ENCODE assay signal across 13 mouse cellular contexts in the genomic region with DNA sequence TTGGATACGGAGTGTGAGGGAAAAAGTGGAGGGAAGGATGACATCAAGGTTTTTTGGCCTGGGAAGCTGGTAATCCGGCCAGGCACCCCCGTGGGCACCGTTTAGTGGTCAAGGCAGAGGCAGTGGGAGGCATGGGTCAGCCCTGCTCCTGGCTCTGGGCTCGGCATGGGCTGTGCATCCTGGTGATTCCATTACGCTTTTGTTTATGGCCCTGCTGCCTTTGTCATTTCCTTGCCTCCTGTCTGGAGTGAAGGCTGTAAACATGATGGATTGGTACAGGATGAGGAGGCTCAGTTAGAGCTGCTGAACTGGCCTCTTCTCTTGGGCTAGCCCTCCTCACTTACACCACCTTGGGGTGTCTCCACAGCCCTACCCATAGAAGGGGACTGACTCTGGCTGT. TPM values are rescaled to one million over a fixed set of nuclear protein-coding genes. Genes with fewer than 3 reads are reported as not detected.
DNase-seq lines count a peak whose midpoint lies in the region; ATAC-seq and TF ChIP-seq lines count a peak whose summit lies in the region.
"Had no signal": no experiment of that assay in that cellular context is flagged by ENCODE, and none has a peak within 500 bp of the region (broad histone marks: within the 10 kb centered on the region; RNA-seq: fewer than 3 reads in every experiment).

No protein-coding gene starts in this region.

- no peak overlapping the region for H3ac ChIP-seq in C2C12 (ENCODE audit: control insufficient read depth, insufficient read length, low read depth)

- DNase-seq in heart, adult 2 months: no peak
- DNase-seq in heart, postnatal 36 days: no peak
- DNase-seq in liver, embryonic 11.5 days (ENCODE audit: low spot score): no peak
- no peak for DNase-seq in layer of hippocampus, adult 2 months (ENCODE audit: low spot score in 2 of 2)
- no peak for DNase-seq in left cerebral cortex, adult 9 months (ENCODE audit: low spot score in 2 of 2)
- DNase-seq: cerebellum, adult 8-10 months; right cerebral cortex, postnatal 25 days; thymus, postnatal 25 days had no signal

- no peak for TF ChIP-seq EP300 in heart, adult 2 months (IDR thresholded peaks at IDR 0.05; ENCODE audit: insufficient read depth, low read depth, low read length)

- WGBS in heart, adult 2 months: 26% methylated on average over 6 of the region's 6 CpGs
- WGBS in liver, embryonic 12.5 days (ENCODE audit: insufficient replicate concordance): 35% methylated on average over 6 of the region's 6 CpGs
- WGBS in liver, embryonic 11.5 days: 43% methylated on average over 6 of the region's 6 CpGs
- 17% methylated on average over 6 of the region's 6 CpGs for WGBS in limb, embryonic 13.5 days

- TF ChIP-seq CTCF in heart, adult 2 months (IDR thresholded peaks at IDR 0.05): no peak
- TF ChIP-seq CTCF in C2C12 (IDR thresholded peaks at IDR 0.05; ENCODE audit: control insufficient read depth, insufficient read depth, insufficient read length): no peak
- TF ChIP-seq CTCF in layer of hippocampus, adult 2 months (conservative IDR thresholded peaks at IDR 0.05): no peak

- H3K4me3 ChIP-seq in heart, adult 2 months: no peak overlapping the region
- no peak overlapping the region for H3K4me3 ChIP-seq in liver, embryonic 12.5 days
- H3K4me3 ChIP-seq in liver, embryonic 11.5 days (ENCODE audit: low read depth, low read length): no peak overlapping the region
- H3K4me3 ChIP-seq in C2C12 (ENCODE audit: insufficient read depth, poor library complexity, severe bottlenecking): no peak overlapping the region
- H3K4me3 ChIP-seq in limb, embryonic 13.5 days: no peak overlapping the region
- no peak overlapping the region for H3K4me3 ChIP-seq in layer of hippocampus, adult 2 months
- H3K4me3 ChIP-seq: liver, embryonic 15.5 days; midbrain, embryonic 12.5 days had no signal

- intact Hi-C loops in heart, adult 2 months (cut with DNase I): loop anchor here (5.0 kb wide), 1 partner anchor 40 kb away; no protein-coding TSS in a partner anchor
- intact Hi-C loops in heart, postnatal 36 days (cut with DNase I): no loop called here

- peak overlapping the region; percentile 75 for H3K27ac ChIP-seq in heart, adult 2 months
- H3K27ac ChIP-seq in liver, embryonic 12.5 days: no peak overlapping the region
- no peak overlapping the region for H3K27ac ChIP-seq in liver, embryonic 11.5 days (ENCODE audit: low read depth, low read length)
- H3K27ac ChIP-seq in limb, embryonic 13.5 days: no peak overlapping the region
- no peak overlapping the region for H3K27ac ChIP-seq in layer of hippocampus, adult 2 months
- H3K27ac ChIP-seq: liver, embryonic 15.5 days; midbrain, embryonic 12.5 days had no signal

- no peak for TF ChIP-seq POLR2A in heart, adult 2 months (IDR thresholded peaks at IDR 0.05; ENCODE audit: insufficient read depth, low read depth, low read length)

- ATAC-seq in liver, embryonic 12.5 days: 0 out of 2 replicates have a peak, but pooled peaks have one; percentile 19
- no peak for ATAC-seq in liver, embryonic 11.5 days (replicated peaks; ENCODE audit: low FRiP score)
- ATAC-seq in limb, embryonic 13.5 days (ENCODE audit: low FRiP score, low read depth): peak; percentile 12; the same call in 1 of the 2 replicates

- no peaks in the 10 kb centered on the region for H3K36me3 ChIP-seq in heart, adult 2 months (ENCODE audit: control insufficient read depth, insufficient read depth, low read length)
- H3K36me3 ChIP-seq in liver, embryonic 12.5 days: no peaks in the 10 kb centered on the region
- H3K36me3 ChIP-seq in liver, embryonic 11.5 days (ENCODE audit: control insufficient read depth, insufficient read depth, low read length): no peaks in the 10 kb centered on the region
- no peaks in the 10 kb centered on the region for H3K36me3 ChIP-seq in C2C12 (ENCODE audit: control insufficient read depth, insufficient read depth)
- H3K36me3 ChIP-seq in limb, embryonic 13.5 days: no peaks in the 10 kb centered on the region; the same call in 1 of the 2 replicates
- H3K36me3 ChIP-seq: liver, embryonic 15.5 days; midbrain, embryonic 12.5 days had no signal

- H3K79me2 ChIP-seq in heart, adult 2 months (replicated peaks; ENCODE audit: control insufficient read depth, insufficient read depth, low read length): no peaks in the 10 kb centered on the region
- H3K79me2 ChIP-seq in C2C12 (ENCODE audit: control insufficient read depth, insufficient read depth): no peaks in the 10 kb centered on the region

- no peak overlapping the region for H3K9ac ChIP-seq in heart, adult 2 months (ENCODE audit: low read depth, low read length)
- no peak overlapping the region for H3K9ac ChIP-seq in liver, embryonic 12.5 days
- no peak overlapping the region for H3K9ac ChIP-seq in liver, embryonic 11.5 days (ENCODE audit: low read depth, low read length)
- peak overlapping the region; percentile 25; the same call in 1 of the 2 replicates for H3K9ac ChIP-seq in limb, embryonic 13.5 days
- H3K9ac ChIP-seq: liver, embryonic 15.5 days; midbrain, embryonic 12.5 days had no signal

- H3K4me2 ChIP-seq in liver, embryonic 12.5 days: no peak overlapping the region
- no peak overlapping the region for H3K4me2 ChIP-seq in liver, embryonic 11.5 days
- no peak overlapping the region for H3K4me2 ChIP-seq in limb, embryonic 13.5 days (replicated peaks)
- H3K4me2 ChIP-seq: liver, embryonic 15.5 days; midbrain, embryonic 12.5 days had no signal

- no peaks in the 10 kb centered on the region for H3K27me3 ChIP-seq in heart, adult 2 months (ENCODE audit: control insufficient read depth, insufficient read depth, low read length)
- peaks cover 5% of the 10 kb centered on the region; the same call in 1 of the 2 replicates for H3K27me3 ChIP-seq in liver, embryonic 12.5 days (replicated peaks)
- H3K27me3 ChIP-seq in liver, embryonic 11.5 days (replicated peaks; ENCODE audit: control insufficient read depth, insufficient read depth, low read length): no peaks in the 10 kb centered on the region
- no peaks in the 10 kb centered on the region for H3K27me3 ChIP-seq in C2C12 (ENCODE audit: control insufficient read depth, insufficient read depth, insufficient read length)
- H3K27me3 ChIP-seq in limb, embryonic 13.5 days: no peaks in the 10 kb centered on the region
- H3K27me3 ChIP-seq: liver, embryonic 15.5 days had no signal

- no peaks in the 10 kb centered on the region for H3K79me3 ChIP-seq in C2C12 (ENCODE audit: low read depth)

- no peaks in the 10 kb centered on the region for H3K9me3 ChIP-seq in liver, embryonic 12.5 days (replicated peaks)
- no peaks in the 10 kb centered on the region for H3K9me3 ChIP-seq in liver, embryonic 11.5 days (ENCODE audit: control insufficient read depth, low read length)
- H3K9me3 ChIP-seq in limb, embryonic 13.5 days: no peaks in the 10 kb centered on the region
- H3K9me3 ChIP-seq: liver, embryonic 15.5 days; midbrain, embryonic 12.5 days had no signal

- peaks cover 22% of the 10 kb centered on the region for H3K4me1 ChIP-seq in heart, adult 2 months (ENCODE audit: control insufficient read depth, insufficient read depth, low read length)
- H3K4me1 ChIP-seq in liver, embryonic 12.5 days: peaks cover 27% of the 10 kb centered on the region
- H3K4me1 ChIP-seq in liver, embryonic 11.5 days (replicated peaks; ENCODE audit: control insufficient read depth, insufficient read depth, low read length): no peaks in the 10 kb centered on the region
- no peaks in the 10 kb centered on the region for H3K4me1 ChIP-seq in limb, embryonic 13.5 days

TF ChIP-seq in C2C12, 6 proteins besides CTCF, POLR2A, EP300 and RAD21:
- TF ChIP-seq MAX (IDR thresholded peaks at IDR 0.05) (peak; percentile 42), FOSL1 (IDR thresholded peaks at IDR 0.05; ENCODE audit: insufficient read depth, low read length, poor library complexity, severe bottlenecking) (no peak), MYOD1 (IDR thresholded peaks at IDR 0.05; ENCODE audit: control insufficient read depth, insufficient read length, low read depth) (peak; percentile 42)

RNA-seq across cellular contexts. Expression of gene Exog, which starts 33.0 kb away (rescaled TPM):
- total RNA-seq in heart, adult 2 months (2021): 1 to 10 TPM; 2.0 to 3.1 TPM
- 1.7 and 2.8 TPM in 2 replicates for polyA plus RNA-seq in heart, adult 2 months (2012; rRNA removed)
- 1 to 10 TPM; 2.4 to 2.5 TPM for total RNA-seq in heart, postnatal 36 days (2021)
- polyA plus RNA-seq in liver, embryonic 12.5 days (2016; fragmentation: Nextera tagmentation; extraction: Ambion mirVana): 11.4 and 11.7 TPM in 2 replicates
- 18.7 and 22.5 TPM in 2 replicates for polyA plus RNA-seq in liver, embryonic 11.5 days (2014; fragmentation: Nextera tagmentation; extraction: Ambion mirVana)
- 7.3 TPM for polyA plus RNA-seq in C2C12 (2012; fragmentation: generic; extraction: Trizol)
- 40.7 and 42.3 TPM in 2 replicates for polyA plus RNA-seq in limb, embryonic 13.5 days (2015; fragmentation: Nextera tagmentation; extraction: Ambion mirVana)
- 10 to 100 TPM; 17.1 to 19.1 TPM for total RNA-seq in layer of hippocampus, adult 2 months (2021)
